Mouse (Mus musculus) left cerebral cortex, adult 11 months (tissue): ENCODE results near the gene Frs3.
A peak's percentile ranks its signal among the peaks of the same experiment; 100 is the strongest.

Source experiments
- DNase-seq: peaks from one replicate; pipeline ENCODE4 v3.0.0; 2022; ENCODE audit warnings: low spot score

The Frs3 gene

DNA sequence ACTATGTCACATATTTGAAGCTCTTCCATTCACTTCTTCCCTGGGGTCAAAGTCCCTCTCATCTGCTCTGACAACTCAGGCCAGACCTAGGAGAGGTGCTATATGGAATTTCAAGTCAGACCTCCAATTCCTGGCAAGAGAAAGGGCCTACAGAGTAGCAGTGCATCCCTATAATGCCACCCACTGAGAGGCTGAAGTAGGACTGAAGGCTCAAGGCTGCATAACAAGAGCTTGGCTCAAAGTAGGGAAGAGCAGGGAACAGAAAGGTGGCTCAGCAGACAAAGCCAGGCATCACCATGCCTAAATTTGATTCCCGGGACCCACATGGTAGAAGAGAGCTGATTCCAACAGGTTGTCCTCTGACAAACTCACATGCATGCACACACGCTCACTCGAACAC lies 2.8 kb downstream of the Frs3 start:
- no peak for DNase-seq

GRCm38 (mm10) chr17:47693671-47694441 lies 5.0 kb downstream of the Frs3 start:
- DNase-seq: no peak

GRCm38 (mm10) chr17:47694442-47694502 lies 5.4 kb downstream of the Frs3 start, which contains the start of gene Gm21981:
Gene Gm21981 (minus strand): TSS chr17:47694455.
- no peak for DNase-seq

DNA sequence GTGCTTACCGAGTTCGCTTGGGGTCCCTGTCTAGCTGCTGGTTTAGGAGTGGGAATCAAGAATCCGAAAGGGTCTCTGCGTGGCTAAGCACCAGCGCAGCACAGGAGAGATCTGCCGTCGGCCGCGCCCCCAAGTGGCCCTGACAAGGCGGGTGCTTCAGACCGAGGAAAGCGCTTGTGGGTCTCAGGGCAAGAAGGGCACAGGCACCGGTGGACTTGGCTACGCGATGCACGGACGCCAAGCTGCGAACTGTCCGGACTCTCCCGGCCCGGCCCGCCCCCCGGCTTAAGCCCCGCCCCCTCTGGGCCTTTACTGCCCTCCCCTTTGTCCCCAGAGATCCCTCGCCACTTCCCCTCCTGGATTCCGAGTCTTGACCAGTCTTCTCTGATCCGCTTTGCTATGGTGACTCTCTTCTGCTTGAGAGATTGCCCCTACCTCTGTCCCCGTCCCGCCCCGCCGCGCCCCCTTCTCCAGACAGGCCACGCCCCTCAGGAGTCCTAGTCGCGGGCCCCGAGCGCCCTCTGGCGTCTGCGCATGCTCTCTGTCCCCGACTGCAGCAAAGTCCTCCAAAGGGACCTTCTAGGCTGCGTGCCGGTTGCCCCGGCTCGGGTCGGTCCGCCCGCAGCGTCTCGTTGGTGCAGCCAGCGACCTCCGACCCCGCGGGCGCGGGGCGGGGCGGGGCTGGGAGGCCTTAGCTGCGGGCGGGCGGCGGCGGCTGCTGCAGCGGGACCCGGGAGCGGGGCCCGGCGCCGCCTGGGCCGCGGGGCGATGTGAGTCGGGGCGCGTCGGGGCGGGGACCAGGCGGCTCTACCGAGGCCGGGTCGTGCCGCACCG lies 5.9 kb downstream of the Frs3 start, which contains the start of gene Prickle4:
TSS of gene Prickle4 (minus strand) at position 234 of the 834 bp plus-strand sequence.
- DNase-seq: peak; percentile 95

DNA sequence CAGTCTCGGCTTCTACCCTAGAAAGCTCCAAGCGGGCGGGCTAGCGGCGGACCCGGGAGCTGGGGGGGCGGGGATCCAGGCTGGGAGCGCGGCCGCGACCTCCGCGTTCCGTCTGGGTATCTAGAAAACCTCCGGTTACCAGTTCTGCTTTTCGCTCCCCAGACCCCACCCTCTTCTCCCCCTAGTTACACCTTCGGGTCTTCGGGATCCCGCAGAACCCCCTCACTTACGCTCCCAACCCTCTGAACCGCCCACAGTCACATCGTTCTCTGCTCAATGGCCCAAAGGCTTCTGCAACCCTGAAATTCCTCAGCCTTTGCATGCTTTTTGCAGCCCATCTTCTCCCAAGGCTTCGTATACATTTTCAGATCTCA lies 6.5 kb downstream of the Frs3 start:
- DNase-seq: no peak

GRCm38 (mm10) chr17:47698156-47698555 lies 9.3 kb downstream of the Frs3 start:
- DNase-seq: no peak

- no peak for DNase-seq
Measured at GRCm38 (mm10) chr17:47699055-47699454, 10.2 kb downstream of the Frs3 start.

DNA sequence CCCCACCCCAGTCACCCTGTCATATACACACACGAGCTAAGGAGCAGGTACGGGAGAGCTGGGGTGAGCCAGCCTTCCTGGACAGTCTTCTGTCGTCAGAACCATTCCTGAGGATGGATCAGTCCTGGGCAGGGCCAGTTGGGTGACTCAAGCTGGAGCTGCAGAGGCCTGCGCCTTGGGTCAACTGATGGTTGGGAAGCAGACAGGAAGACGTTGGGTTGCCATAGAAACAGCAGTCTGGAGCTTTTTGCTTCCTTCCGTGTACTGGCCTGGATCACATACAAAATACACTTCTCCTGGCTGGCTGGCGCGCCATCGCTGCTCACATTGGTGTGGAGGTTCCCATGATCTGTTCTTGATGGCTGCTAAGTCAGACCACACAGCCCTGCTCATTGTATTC lies 13.0 kb downstream of the Frs3 start:
- DNase-seq: no peak

DNA sequence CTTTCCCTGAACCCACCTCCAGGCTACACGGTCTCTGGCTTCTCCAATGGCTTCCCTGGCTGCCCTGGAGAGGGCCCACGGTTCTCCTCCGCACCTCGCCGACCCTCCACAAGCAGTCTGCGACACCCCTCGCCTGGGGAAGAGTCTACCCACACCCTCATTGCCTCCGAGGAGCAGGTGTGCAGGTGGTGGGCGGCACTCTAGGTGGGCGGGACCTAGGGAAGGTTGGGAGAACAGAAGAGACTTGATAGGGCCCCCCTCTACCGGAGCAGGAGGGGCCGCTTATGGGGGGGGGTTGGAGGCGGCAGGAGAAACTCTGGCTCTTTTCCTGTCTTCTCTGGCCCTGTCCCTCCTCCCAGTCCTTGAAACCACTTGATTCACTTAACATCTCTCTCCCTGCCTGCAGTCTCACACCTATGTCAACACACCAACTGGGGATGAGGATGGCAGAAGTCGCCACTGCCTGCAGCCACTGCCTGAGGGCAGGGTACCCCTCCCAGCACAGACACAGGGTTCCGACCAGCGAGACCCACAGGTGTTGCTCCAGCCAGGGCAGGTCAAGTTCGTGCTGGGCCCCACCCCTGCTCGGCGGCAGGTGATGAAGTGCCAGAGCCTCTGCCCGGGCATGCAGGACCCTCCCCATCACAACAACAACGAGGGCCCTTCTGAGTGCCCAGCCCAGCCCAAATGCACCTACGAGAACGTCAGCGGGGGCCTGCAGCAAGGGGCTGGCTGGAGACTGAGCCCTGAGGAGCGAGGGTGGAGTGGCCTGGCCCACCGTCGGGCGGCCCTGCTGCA lies 13.9 kb downstream of the Frs3 start:
- no peak for DNase-seq

GRCm38 (mm10) chr17:47703556-47703955 lies 14.7 kb downstream of the Frs3 start:
- DNase-seq: no peak

DNA sequence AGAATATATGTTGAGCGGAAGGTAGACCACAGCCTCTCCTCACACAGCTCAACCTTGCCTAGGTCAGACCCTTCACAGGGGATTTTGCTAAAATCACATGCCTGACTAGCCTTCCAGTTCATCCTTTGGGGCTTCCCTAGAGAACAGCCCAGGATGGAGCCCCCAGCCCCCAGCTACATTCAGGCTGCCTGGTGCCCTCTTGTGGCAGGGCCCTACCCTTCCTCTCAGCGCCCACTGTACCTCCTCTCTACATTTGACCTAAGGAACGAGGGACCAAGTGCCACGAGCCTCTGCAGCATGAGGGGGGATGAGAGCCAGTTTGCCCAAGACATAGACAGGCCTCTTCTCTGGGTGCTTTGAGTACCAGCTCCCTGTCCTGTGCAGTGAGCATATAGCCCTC lies 15.9 kb downstream of the Frs3 start:
- DNase-seq: no peak

- DNase-seq: no peak
Measured at GRCm38 (mm10) chr17:47706196-47706595, 17.4 kb downstream of the Frs3 start.

- DNase-seq: no peak
Measured at GRCm38 (mm10) chr17:47707961-47708360, 19.1 kb downstream of the Frs3 start.

- DNase-seq: no peak
Measured at GRCm38 (mm10) chr17:47708972-47709371, 20.1 kb downstream of the Frs3 start.

DNA sequence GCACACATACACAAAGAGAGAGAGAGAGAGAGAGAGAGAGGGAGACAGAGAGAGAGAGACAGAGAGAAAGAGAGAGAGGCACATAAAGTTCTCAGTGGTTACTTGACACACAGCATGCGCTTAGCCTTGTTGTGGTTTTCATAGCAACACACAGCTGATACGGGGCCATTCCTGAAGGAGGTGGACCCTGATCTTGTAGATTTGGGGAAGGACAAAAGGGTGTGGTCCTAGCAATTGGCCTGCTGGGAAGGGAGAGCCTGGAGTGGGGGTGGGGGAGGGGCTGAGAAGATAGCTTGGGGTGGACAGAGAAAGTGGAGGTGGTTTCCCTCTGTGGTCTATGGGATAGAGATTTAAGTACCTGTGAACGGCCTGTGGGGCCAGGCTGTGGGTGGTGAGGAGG lies 21.2 kb downstream of the Frs3 start:
- no peak for DNase-seq

GRCm38 (mm10) chr17:47711883-47712282 lies 23.1 kb downstream of the Frs3 start:
- no peak for DNase-seq

DNA sequence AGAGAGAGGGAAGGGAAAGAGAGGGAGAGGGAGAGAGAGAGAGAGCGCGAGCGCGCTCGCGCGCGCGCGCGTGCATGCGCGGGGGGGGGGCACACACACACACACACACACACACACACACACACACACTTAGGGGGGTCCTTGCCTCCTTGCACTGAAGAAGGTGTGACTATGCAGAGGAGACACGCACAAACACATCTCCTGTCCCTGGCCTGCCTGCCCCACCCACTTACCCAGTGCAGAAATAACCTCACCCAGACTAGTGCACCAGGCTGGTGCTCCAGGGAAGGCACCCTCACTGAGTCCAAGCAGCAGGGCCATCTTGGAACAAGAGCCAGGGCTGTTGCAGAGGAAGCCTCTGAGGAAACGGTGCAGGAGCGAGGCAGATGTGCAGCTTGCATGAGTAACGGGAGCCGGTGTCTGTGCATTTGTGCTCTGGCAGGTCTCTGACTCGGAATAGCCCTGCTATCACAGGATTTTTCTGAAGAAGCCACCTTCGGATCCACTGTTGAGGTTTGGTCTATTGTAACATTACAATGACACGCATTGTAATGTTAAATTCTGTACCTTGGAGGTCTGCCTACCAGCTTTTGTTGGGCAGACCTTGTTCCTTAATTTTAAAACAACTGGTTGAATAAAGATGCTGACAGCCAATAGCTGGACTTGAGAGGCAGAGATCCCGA lies 24.2 kb downstream of the Frs3 start:
- no peak for DNase-seq

- DNase-seq: no peak
Measured at GRCm38 (mm10) chr17:47715037-47715436, 26.2 kb downstream of the Frs3 start.

DNA sequence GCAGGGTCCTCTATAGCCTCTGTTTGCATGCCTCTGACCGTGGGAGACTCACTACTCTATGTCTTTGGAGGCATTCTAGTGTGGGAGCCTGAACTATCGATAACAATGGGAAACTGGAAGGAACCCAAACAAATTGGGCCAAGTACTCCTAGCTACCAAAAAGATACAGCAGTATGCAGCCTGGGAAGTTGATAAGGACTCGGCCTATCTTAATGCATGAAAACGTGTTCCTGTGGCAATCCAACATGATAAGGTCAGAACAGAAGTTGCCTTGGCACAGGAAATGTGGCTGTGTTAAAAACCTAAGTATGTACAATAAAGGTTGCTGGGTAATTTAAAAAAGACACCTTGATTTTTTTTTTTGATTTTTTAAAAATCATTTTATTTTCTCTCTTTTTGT lies 32.4 kb downstream of the Frs3 start:
- no peak for DNase-seq

GRCm38 (mm10) chr17:47726566-47726965 lies 37.7 kb downstream of the Frs3 start, which contains the start of gene Pgc:
Gene Pgc (plus strand): TSS chr17:47726842.
- no peak for DNase-seq

- DNase-seq: no peak
Measured at GRCm38 (mm10) chr17:47730633-47731575, 42.1 kb downstream of the Frs3 start.
